Mouse (Mus musculus): ENCODE data around the gene Gm10718. TPM values are rescaled to one million over a fixed set of nuclear protein-coding genes. Genes with fewer than 3 reads are reported as not detected.
"Not testable (repeated sequence)": the region's sequence is repeated elsewhere in the genome, so short reads cannot be mapped to it uniquely, and the experiment has no call there.

Gm10718 gene
- polyA plus RNA-seq, 1 experiment, result not detected

- DNase-seq (ENCODE audit: low read depth in 1 of 2, low spot score in 2 of 2); H3K27ac ChIP-seq (ENCODE audit: insufficient read depth, low read length); H3K27me3 ChIP-seq (ENCODE audit: control insufficient read depth, insufficient read depth, low read length); H3K36me3 ChIP-seq (ENCODE audit: control insufficient read depth, insufficient read depth, low read length); H3K4me3 ChIP-seq (ENCODE audit: extremely low read depth, insufficient read depth, insufficient read length); H3K4me1 ChIP-seq (ENCODE audit: control insufficient read depth, insufficient read depth, insufficient read length): not testable (repeated sequence)
- WGBS, result no CpG with 5 or more reads among the region's 11 CpGs
Observed at GRCm38 (mm10) chr9:3012733-3013279, 10.5 kb upstream of the Gm10718 start, which contains the start of gene Gm10721. Gene Gm10721, plus strand, starts transcription at chr9:3013140.

- WGBS, result 72% methylated on average over 5 of the region's 9 CpGs
Observed at GRCm38 (mm10) chr9:3015354-3015753, 8.0 kb upstream of the Gm10718 start, which contains the start of gene Gm10720. Gene Gm10720, plus strand, starts transcription at chr9:3015654.

GRCm38 (mm10) chr9:3015896-3016295 is 7.5 kb upstream of the Gm10718 start:
- DNase-seq (ENCODE audit: low read depth in 1 of 2, low spot score in 2 of 2); H3K4me3 ChIP-seq (ENCODE audit: extremely low read depth, insufficient read depth, insufficient read length); H3K27me3 ChIP-seq (ENCODE audit: control insufficient read depth, insufficient read depth, low read length); H3K36me3 ChIP-seq (ENCODE audit: control insufficient read depth, insufficient read depth, low read length); H3K4me1 ChIP-seq (ENCODE audit: control insufficient read depth, insufficient read depth, insufficient read length); H3K27ac ChIP-seq (ENCODE audit: insufficient read depth, low read length): not testable (repeated sequence)
- WGBS, result 77% methylated on average over 6 of the region's 6 CpGs

More at GRCm38 (mm10) chr9:3015354-3015753, 8.0 kb upstream of the Gm10718 start, which contains the start of gene Gm10720:
- not testable (repeated sequence) for H3K4me3 ChIP-seq (ENCODE audit: extremely low read depth, insufficient read depth, insufficient read length); DNase-seq (ENCODE audit: low read depth in 1 of 2, low spot score in 2 of 2); H3K36me3 ChIP-seq (ENCODE audit: control insufficient read depth, insufficient read depth, low read length); H3K27me3 ChIP-seq (ENCODE audit: control insufficient read depth, insufficient read depth, low read length); H3K4me1 ChIP-seq (ENCODE audit: control insufficient read depth, insufficient read depth, insufficient read length); H3K27ac ChIP-seq (ENCODE audit: insufficient read depth, low read length)

- H3K4me1 ChIP-seq (ENCODE audit: control insufficient read depth, insufficient read depth, insufficient read length); DNase-seq (ENCODE audit: low read depth in 1 of 2, low spot score in 2 of 2); H3K4me3 ChIP-seq (ENCODE audit: extremely low read depth, insufficient read depth, insufficient read length); H3K36me3 ChIP-seq (ENCODE audit: control insufficient read depth, insufficient read depth, low read length); H3K27me3 ChIP-seq (ENCODE audit: control insufficient read depth, insufficient read depth, low read length); H3K27ac ChIP-seq (ENCODE audit: insufficient read depth, low read length): not testable (repeated sequence)
- 76% methylated on average over 1 of the region's 9 CpGs for WGBS
Observed at GRCm38 (mm10) chr9:3017108-3017507, 6.2 kb upstream of the Gm10718 start, which contains the start of gene Gm10719. Gene Gm10719, plus strand, starts transcription at chr9:3017408.

GRCm38 (mm10) chr9:3018944-3019343 is 4.4 kb upstream of the Gm10718 start:
- H3K4me1 ChIP-seq (ENCODE audit: control insufficient read depth, insufficient read depth, insufficient read length); H3K36me3 ChIP-seq (ENCODE audit: control insufficient read depth, insufficient read depth, low read length); H3K27me3 ChIP-seq (ENCODE audit: control insufficient read depth, insufficient read depth, low read length); H3K27ac ChIP-seq (ENCODE audit: insufficient read depth, low read length); H3K4me3 ChIP-seq (ENCODE audit: extremely low read depth, insufficient read depth, insufficient read length): not testable (repeated sequence)
- peak in 1 of 2 experiments; percentile 81 for DNase-seq (ENCODE audit: low read depth in 1 of 2, low spot score in 2 of 2)
- WGBS, result 61% methylated on average over 9 of the region's 9 CpGs

GRCm38 (mm10) chr9:3019835-3020727 is 3.3 kb upstream of the Gm10718 start:
- not testable (repeated sequence) for H3K36me3 ChIP-seq (ENCODE audit: control insufficient read depth, insufficient read depth, low read length); H3K27ac ChIP-seq (ENCODE audit: insufficient read depth, low read length); H3K4me1 ChIP-seq (ENCODE audit: control insufficient read depth, insufficient read depth, insufficient read length); H3K27me3 ChIP-seq (ENCODE audit: control insufficient read depth, insufficient read depth, low read length); H3K4me3 ChIP-seq (ENCODE audit: extremely low read depth, insufficient read depth, insufficient read length)
- peak in 1 of 2 experiments; percentile 72 for DNase-seq (ENCODE audit: low read depth in 1 of 2, low spot score in 2 of 2)
- 76% methylated on average over 16 of the region's 19 CpGs for WGBS

GRCm38 (mm10) chr9:3022316-3023008 is 885 bp upstream of the Gm10718 start:
- peak; percentile 28 to 56 for DNase-seq (ENCODE audit: low read depth in 1 of 2, low spot score in 2 of 2)
- not testable (repeated sequence) for H3K27ac ChIP-seq (ENCODE audit: insufficient read depth, low read length); H3K4me1 ChIP-seq (ENCODE audit: control insufficient read depth, insufficient read depth, insufficient read length); H3K4me3 ChIP-seq (ENCODE audit: extremely low read depth, insufficient read depth, insufficient read length); H3K27me3 ChIP-seq (ENCODE audit: control insufficient read depth, insufficient read depth, low read length); H3K36me3 ChIP-seq (ENCODE audit: control insufficient read depth, insufficient read depth, low read length)
- 78% methylated on average over 11 of the region's 13 CpGs for WGBS

- 73% methylated on average over 16 of the region's 16 CpGs for WGBS
- H3K27ac ChIP-seq (ENCODE audit: insufficient read depth, low read length); H3K36me3 ChIP-seq (ENCODE audit: control insufficient read depth, insufficient read depth, low read length); H3K4me3 ChIP-seq (ENCODE audit: extremely low read depth, insufficient read depth, insufficient read length); H3K27me3 ChIP-seq (ENCODE audit: control insufficient read depth, insufficient read depth, low read length); H3K4me1 ChIP-seq (ENCODE audit: control insufficient read depth, insufficient read depth, insufficient read length): not testable (repeated sequence)
- DNase-seq (ENCODE audit: low read depth in 1 of 2, low spot score in 2 of 2), result peak in 1 of 2 experiments; percentile 72
Observed at GRCm38 (mm10) chr9:3023985-3024648, 770 bp downstream of the Gm10718 start.

GRCm38 (mm10) chr9:3024912-3025467 is 1.6 kb downstream of the Gm10718 start, which contains the start of gene Gm10717:
Gene Gm10717, plus strand, starts transcription at chr9:3025417.
- H3K36me3 ChIP-seq (ENCODE audit: control insufficient read depth, insufficient read depth, low read length); H3K27ac ChIP-seq (ENCODE audit: insufficient read depth, low read length); H3K4me3 ChIP-seq (ENCODE audit: extremely low read depth, insufficient read depth, insufficient read length); H3K27me3 ChIP-seq (ENCODE audit: control insufficient read depth, insufficient read depth, low read length); H3K4me1 ChIP-seq (ENCODE audit: control insufficient read depth, insufficient read depth, insufficient read length): not testable (repeated sequence)
- 71% methylated on average over 12 of the region's 12 CpGs for WGBS
- peak in 1 of 2 experiments; percentile 51 for DNase-seq (ENCODE audit: low read depth in 1 of 2, low spot score in 2 of 2)

GRCm38 (mm10) chr9:3025653-3026052 is 2.3 kb downstream of the Gm10718 start:
- H3K36me3 ChIP-seq (ENCODE audit: control insufficient read depth, insufficient read depth, low read length); H3K4me1 ChIP-seq (ENCODE audit: control insufficient read depth, insufficient read depth, insufficient read length); H3K4me3 ChIP-seq (ENCODE audit: extremely low read depth, insufficient read depth, insufficient read length); H3K27me3 ChIP-seq (ENCODE audit: control insufficient read depth, insufficient read depth, low read length); H3K27ac ChIP-seq (ENCODE audit: insufficient read depth, low read length): not testable (repeated sequence)
- peak in 1 of 2 experiments; percentile 72 for DNase-seq (ENCODE audit: low read depth in 1 of 2, low spot score in 2 of 2)
- WGBS, result 71% methylated on average over 5 of the region's 6 CpGs

All from spleen, adult 2 months (tissue).